Mouse (Mus musculus) lung, adult 2 months (tissue): ENCODE results near the gene Zfp964. TPM values are rescaled to one million over a fixed set of nuclear protein-coding genes. Genes with fewer than 3 reads are reported as not detected.
"Not testable (repeated sequence)": the region's sequence is repeated elsewhere in the genome, so short reads cannot be mapped to it uniquely, and the experiment has no call there.

ENCODE experiments used
- DNase-seq: peaks from one replicate; pipeline ENCODE4 v3.0.0; 2022
- H3K4me1 ChIP-seq: fragments of 200-500 bp; 2 replicates; pipeline ENCODE4 v1.6.1; 2011; ENCODE audit warnings: low read length; ENCODE audit not compliant: control insufficient read depth, insufficient read depth
- H3K4me3 ChIP-seq: fragments of 200-500 bp; replicated peaks from 2 replicates; pipeline ENCODE3; 2011; ENCODE audit warnings: low read depth, mild to moderate bottlenecking, control low read depth, low read length; ENCODE audit errors: extremely low read depth
- CTCF ChIP-seq: fragments of 200-500 bp; IDR thresholded peaks from 2 replicates; pipeline ENCODE4 v1.5.1; 2011; ENCODE audit warnings: mild to moderate bottlenecking, low read length, control low read depth; ENCODE audit not compliant: insufficient read depth
- POLR2A ChIP-seq: fragments of 200-500 bp; IDR thresholded peaks from 2 replicates; pipeline ENCODE4 v1.6.1; 2011; ENCODE audit warnings: low read depth, mild to moderate bottlenecking, control low read depth, low read length, borderline replicate concordance; ENCODE audit errors: extremely low read depth
- WGBS: fragments of 180-500 bp; shearing (Covaris S2); methylation state at CpG from one replicate; pipeline ENCODE4 v1.1.7; 2018; 5-methylcytosine and 5-hydroxymethylcytosine counted together
- polyA plus RNA-seq: library from polyadenylated mRNA; depleted of rRNA; stranded (reverse); fragments of >200 nt; gene quantifications from 2 replicates; pipeline ENCODE4 v1.2.3, GENCODE M21; 2012; rRNA removed

The Zfp964 gene
- 0.66 and 0.86 TPM in 2 replicates for polyA plus RNA-seq

DNA sequence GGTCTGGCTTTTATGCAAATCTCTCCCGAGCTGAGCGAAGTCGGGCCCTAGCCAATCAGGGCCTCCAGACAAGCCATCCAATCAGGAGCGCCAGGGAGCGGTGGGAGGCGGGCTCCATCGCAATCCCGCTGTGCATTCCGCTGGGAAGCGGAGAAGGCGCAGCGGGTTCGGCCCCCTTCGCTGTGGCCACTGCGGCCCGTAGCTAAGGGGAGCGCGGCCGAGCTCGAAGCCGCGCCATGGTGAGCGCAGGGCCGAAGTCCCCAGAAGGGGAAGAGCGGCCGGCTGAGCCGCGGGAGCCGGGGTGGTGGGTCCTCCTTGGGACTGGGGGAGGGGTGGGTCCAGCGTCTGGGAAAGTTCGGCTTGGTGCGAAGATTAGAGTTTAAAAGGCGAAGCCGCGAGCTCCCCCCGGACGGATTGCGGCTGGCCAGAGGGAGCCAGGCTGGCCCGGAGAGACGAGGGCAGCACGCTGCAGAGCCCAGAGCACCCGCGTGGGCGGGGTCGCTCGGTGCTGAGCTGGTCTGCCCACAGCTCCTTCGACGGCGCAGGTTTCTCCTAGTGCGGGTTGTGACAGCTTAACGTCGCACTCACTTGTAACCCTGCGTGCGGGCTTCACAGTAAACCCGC is at the start of gene Zfp964:
Gene Zfp964, plus strand, starts transcription at position 122 of the 624 bp plus-strand sequence.
- H3K4me1 ChIP-seq = peaks cover 7% of the 10 kb centered on the region; the same call in 1 of the 2 replicates
- TF ChIP-seq POLR2A = peak; percentile 83
- no peak for TF ChIP-seq CTCF
- peak within 1 kb of the TSS; percentile 72 for H3K4me3 ChIP-seq
- under 1% methylated on average over 55 of the region's 55 CpGs for WGBS
- DNase-seq = peak; percentile 91

- no peak overlapping the region for H3K4me3 ChIP-seq
- H3K4me1 ChIP-seq = no peaks in the 10 kb centered on the region
- TF ChIP-seq POLR2A (no peak), CTCF (peak; percentile 38)
- 62% methylated on average over 2 of the region's 2 CpGs for whole genome bisulfite sequencing
- no peak for DNase-seq
Measured at GRCm38 (mm10) chr8:69614687-69615086, 39.6 kb upstream of the Zfp964 start.

DNA sequence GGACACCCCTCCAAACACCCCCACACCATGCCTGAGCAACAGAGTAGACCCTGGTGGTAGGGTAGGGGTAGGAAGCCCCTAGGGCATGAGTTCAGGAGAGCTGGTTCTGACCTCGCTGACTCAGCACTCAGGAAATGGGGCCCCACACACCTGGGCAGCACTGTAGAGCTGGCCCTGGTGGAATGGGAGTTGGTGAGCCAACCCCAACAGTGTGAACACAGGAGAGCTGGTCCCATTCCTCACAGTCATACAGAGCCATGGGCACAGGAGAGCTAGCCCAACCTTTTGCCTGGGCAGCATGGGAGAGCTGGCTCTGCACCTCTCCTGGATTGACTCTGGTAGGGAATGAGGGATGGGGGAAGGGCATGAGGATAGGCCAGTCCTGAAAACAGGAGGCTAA is 36.2 kb upstream of the Zfp964 start:
- H3K4me3 ChIP-seq = no peak overlapping the region
- no peak for DNase-seq
- WGBS = 81% methylated on average over 1 of the region's 1 CpGs
- H3K4me1 ChIP-seq = no peaks in the 10 kb centered on the region
- TF ChIP-seq CTCF = no peak
- no peak for TF ChIP-seq POLR2A

DNA sequence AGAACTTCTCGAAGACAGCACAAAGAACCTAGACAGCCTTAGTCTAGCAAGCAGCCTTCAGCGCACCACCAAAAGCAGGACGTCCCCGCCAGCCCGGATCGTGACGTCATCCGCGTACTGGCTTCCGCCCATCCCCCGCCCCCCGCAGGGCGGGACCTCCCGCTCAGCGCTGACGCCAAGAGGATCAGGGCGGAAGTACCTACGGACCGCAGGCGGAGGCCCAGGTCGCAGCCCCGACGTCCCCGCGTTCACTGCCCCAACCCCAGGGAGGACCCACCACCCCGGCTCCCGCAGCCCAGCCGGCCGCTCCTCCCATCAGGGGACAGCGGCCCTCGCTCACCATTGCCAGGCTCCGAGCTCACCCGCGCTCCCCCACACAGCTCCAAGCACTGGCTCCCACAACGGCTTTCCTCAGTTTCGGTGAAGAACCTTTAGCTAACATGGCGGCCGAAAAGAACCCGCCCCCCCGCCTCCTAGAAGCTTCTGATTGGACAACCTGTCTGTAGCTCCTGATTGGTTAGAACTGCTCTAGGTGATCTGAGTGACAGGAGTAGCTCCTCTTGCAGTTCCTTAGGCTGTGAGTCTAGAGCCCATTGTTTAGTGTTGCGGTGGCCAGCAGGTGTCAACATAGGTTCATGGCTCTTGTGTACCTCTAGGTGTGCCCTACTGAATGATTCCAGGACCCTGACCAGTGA is 29.0 kb upstream of the Zfp964 start, which contains the start of gene Zfp868:
Gene Zfp868, minus strand, starts transcription at position 454 of the 695 bp plus-strand sequence.
- Histone ChIP-seq H3K4me3 (peak within 1 kb of the TSS; percentile 100), H3K4me1 (no peaks in the 10 kb centered on the region; the same call in 1 of the 2 replicates)
- DNase-seq = peak; percentile 99
- under 1% methylated on average over 41 of the region's 41 CpGs for WGBS
- TF ChIP-seq POLR2A (peak; percentile 89), CTCF (peak; percentile 16; the same call in 1 of the 2 replicates)

DNA sequence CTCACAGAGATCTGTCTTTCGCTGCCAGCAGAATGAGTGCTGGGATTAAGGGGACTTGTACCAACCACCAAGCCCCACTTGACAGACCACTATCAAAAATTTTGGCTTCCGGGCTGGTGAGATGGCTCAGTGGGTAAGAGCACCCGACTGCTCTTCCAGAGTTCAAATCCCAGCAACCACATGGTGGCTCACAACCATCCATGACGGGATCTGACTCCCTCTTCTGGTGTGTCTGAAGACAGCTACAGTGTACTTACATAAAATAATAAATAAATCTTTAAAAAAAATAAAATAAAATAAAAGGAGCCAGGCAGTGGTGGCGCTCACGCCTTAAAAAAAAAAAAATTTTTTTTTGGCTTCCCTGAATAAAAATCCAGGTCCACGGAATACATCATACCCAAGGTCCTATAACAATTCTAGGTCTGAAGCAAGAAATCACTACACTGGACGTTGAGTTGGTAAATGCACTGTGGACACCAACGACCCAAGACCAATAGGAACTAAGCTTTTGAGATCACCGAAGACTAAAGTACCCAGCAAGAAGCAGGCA is 396 bp upstream of the Zfp964 start:
- Histone ChIP-seq H3K4me3 (peak overlapping the region; percentile 72), H3K4me1 (peaks cover 7% of the 10 kb centered on the region; the same call in 1 of the 2 replicates)
- no peak for DNase-seq
- WGBS = 44% methylated on average over 10 of the region's 10 CpGs
- no peak for TF ChIP-seq CTCF
- no peak for TF ChIP-seq POLR2A

DNA sequence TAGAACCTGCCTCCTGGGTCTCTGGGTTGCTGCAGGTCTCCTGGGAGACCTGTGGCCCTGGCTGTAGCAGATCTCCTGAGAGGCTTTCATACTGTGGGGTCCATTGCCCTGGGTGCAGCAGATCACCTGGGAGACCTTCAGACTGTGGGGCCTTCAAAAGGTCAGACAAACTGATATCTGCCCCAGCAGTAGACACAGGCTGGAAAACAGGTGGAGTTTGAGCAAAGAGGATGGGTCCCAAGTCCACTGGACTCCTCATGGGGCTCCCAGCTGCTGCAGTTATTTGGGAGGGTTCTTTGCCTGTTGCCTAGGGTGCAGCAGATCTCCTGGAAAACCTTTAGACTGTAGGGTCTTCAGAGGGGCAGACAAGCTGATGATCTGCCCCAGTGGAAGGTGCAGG is 7.0 kb downstream of the Zfp964 start:
- no peak for DNase-seq
- no peak for TF ChIP-seq POLR2A
- H3K4me3 ChIP-seq = no peak overlapping the region
- H3K4me1 ChIP-seq = no peaks in the 10 kb centered on the region

GRCm38 (mm10) chr8:69665051-69665450 is 10.8 kb downstream of the Zfp964 start:
- not testable (repeated sequence) for H3K4me3 ChIP-seq, DNase-seq, H3K4me1 ChIP-seq
- 78% methylated on average over 2 of the region's 2 CpGs for WGBS

GRCm38 (mm10) chr8:69701810-69702209 is 47.5 kb downstream of the Zfp964 start:
- no peaks in the 10 kb centered on the region for H3K4me1 ChIP-seq
- WGBS = 69% methylated on average over 6 of the region's 6 CpGs
- no peak for DNase-seq
- H3K4me3 ChIP-seq = no peak overlapping the region
- TF ChIP-seq CTCF (no peak), POLR2A (no peak)

- not testable (repeated sequence) for DNase-seq, H3K4me3 ChIP-seq, H3K4me1 ChIP-seq
- 96% methylated on average over 10 of the region's 10 CpGs for WGBS
Measured at GRCm38 (mm10) chr8:69710624-69711023, 56.3 kb downstream of the Zfp964 start, which contains the start of gene Zfp869. Gene Zfp869, minus strand, starts transcription at chr8:69710724.

GRCm38 (mm10) chr8:69713516-69713915 is 59.2 kb downstream of the Zfp964 start:
- DNase-seq = no peak
- WGBS = 86% methylated on average over 8 of the region's 8 CpGs
- Histone ChIP-seq H3K4me3 (no peak overlapping the region), H3K4me1 (peaks cover 2% of the 10 kb centered on the region; the same call in 1 of the 2 replicates)
- no peak for TF ChIP-seq CTCF
- TF ChIP-seq POLR2A = no peak
